Mouse (Mus musculus): ENCODE results near the gene Chrna1.

DNA sequence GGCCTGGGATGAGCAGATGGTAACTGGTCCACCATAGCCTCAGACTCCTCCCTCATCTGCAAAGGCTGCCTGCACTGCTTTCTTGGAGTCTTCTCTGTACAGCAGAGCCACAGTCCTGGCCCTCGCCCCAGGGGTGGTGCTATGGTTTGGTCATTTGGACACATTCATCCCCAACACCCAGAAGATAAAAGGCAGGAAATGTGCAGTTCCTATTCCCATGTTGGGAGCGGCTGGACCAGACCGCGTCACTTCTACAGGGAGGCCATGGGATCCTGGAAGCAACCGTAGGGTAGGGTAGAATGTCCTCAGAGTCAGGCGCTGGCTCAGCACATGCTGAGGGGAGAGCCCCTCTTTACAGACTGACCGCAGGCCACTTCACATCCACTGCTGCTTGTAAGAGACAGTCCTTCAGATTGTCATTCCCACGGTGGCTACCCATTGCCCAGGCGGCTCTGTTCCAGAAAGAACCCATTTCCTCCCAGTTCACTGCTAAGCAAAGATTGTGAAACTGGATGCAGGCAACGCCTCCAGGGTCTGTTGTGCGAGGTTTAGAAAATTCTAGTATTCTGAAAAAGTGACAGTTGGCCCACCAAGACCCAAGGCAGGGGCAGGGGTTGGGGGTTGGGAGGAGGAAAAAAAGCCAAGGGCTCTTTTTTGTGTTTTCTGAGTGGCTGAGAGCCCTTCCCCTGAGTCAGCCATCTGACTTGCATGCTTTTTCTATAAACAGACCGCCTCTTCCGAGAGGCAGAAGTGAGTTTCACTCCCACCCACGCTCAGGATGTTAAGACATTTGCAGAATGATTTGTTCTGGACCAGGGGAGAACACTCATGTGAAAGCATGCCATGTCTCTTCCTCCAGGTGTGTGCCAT is 12.3 kb upstream of the Chrna1 start:
- TF ChIP-seq CTCF (IDR thresholded peaks at IDR 0.05; ENCODE audit: low read depth) (no peak), EP300 (IDR thresholded peaks at IDR 0.05; ENCODE audit: low read depth) (no peak)
